Mouse (Mus musculus): ENCODE measurements around the gene Ccdc189. TPM values are rescaled to one million over a fixed set of nuclear protein-coding genes. Genes with fewer than 3 reads are reported as not detected.

Ccdc189 gene
- polyA plus RNA-seq (2012; ENCODE audit: low replicate concordance): 5.4 and 6.0 TPM in 2 replicates

DNA sequence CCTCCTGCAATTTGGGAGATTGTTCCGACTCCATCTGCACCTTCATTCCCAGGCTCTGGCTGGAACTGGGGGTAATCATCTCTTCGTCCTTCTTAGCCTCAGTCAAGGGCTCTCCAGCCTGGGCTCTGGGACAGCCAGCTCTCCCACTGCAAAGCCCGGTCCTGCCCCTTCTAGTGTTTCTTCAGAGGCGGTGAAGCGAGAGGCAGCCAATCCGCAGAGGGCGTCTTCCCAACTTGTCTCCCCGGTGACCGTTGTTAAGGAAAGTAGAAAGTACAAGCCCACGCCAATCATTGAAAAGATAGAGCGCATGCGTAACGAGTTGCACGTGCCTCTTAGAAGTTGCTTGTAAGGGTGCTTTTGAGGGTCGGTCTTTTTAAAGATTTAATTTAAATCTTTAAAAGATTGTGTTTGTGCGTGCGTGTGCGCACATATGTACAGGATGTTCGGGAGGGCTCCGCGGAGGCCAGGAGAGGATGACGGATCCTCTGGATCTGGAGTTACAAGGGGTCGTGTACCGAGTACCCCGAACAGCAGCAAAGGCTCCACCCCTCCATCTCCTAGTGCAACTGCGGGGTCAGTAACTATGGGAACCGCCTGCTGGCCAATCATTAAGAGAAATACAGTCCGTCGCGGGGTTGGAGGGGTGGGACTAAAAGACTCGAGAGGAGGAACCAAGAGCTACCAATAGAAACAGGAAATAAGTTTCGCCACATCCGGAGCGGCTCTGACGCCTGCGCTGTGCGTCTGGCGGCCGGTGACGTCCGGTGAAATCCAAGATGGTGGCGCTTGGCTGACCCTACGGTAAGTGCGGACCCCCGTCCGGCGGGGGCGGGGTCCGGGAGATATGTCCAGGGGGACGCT is at the start of gene Ccdc189, which contains the start of gene Rnf40:
Gene Ccdc189, minus strand, starts transcription at position 585 of the 861 bp plus-strand sequence.
Gene Rnf40, plus strand, starts transcription at position 757 of the 861 bp plus-strand sequence.

GRCm38 (mm10) chr7:127614891-127615843 is 26.8 kb upstream of the Ccdc189 start, which contains the start of gene Zfp629:
Gene Zfp629 (minus strand): TSS chr7:127615797.

GRCm38 (mm10) chr7:127572895-127573471 is 15.4 kb downstream of the Ccdc189 start, which contains the start of gene Phkg2:
Gene Phkg2 (plus strand): TSS chr7:127573340.

DNA sequence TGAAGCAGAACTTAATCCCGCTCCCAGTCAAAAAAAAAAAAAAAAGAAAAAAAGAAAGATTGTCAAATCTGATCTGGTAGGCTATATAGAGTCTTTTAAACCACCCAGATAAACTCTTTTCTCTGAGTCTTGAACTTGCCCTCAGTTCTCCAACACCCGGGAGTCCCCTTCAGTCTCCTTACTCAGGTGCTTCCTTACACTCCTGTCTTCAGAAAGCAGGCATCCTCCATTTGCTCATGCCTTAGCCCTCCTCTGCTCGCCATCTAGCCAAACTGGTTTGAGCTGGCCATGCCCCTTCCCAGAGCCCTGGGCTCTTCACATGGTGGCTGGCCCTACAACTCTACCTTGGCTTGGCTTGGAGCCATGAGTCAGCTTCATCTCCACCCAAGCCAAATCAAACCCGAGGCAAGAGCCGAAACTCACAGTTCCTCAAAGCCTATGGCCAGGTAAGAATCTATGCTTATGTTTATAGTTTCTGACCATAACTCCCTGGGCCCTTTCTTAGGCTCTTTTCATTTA is 27.0 kb downstream of the Ccdc189 start, which contains the start of gene Tmem265:
Gene Tmem265, plus strand, starts transcription at position 51 of the 519 bp plus-strand sequence.

Other genes with a start within 250 kb of the Ccdc189 start
- 5.9 and 11.1 TPM in 2 replicates for gene Zfp768, start 243.0 kb downstream of the Ccdc189 start, polyA plus RNA-seq (2012; ENCODE audit: low replicate concordance)
- gene Zfp747, start 212.5 kb downstream of the Ccdc189 start, polyA plus RNA-seq (2012; ENCODE audit: low replicate concordance): 1.4 and 3.4 TPM in 2 replicates
- 0.37 and 0.74 TPM in 2 replicates for gene 9130019O22Rik, start 201.4 kb downstream of the Ccdc189 start, polyA plus RNA-seq (2012; ENCODE audit: low replicate concordance)
- gene E430018J23Rik, start 195.0 kb downstream of the Ccdc189 start, polyA plus RNA-seq (2012; ENCODE audit: low replicate concordance): 1.5 and 2.1 TPM in 2 replicates
- gene Zfp764, start 181.8 kb downstream of the Ccdc189 start, polyA plus RNA-seq (2012; ENCODE audit: low replicate concordance): 0.59 and 1.0 TPM in 2 replicates
- 18.8 and 19.7 TPM in 2 replicates for gene Zfp688, start 166.5 kb downstream of the Ccdc189 start, polyA plus RNA-seq (2012; ENCODE audit: low replicate concordance)
- gene Zfp689, start 139.4 kb downstream of the Ccdc189 start, polyA plus RNA-seq (2012; ENCODE audit: low replicate concordance): 6.3 and 11.5 TPM in 2 replicates
- 97.0 and 102 TPM in 2 replicates for gene Prr14, start 129.0 kb downstream of the Ccdc189 start, polyA plus RNA-seq (2012; ENCODE audit: low replicate concordance)
- 513 and 735 TPM in 2 replicates for gene Fbrs, start 109.4 kb downstream of the Ccdc189 start, polyA plus RNA-seq (2012; ENCODE audit: low replicate concordance)
- gene Srcap, start 76.6 kb downstream of the Ccdc189 start, polyA plus RNA-seq (2012; ENCODE audit: low replicate concordance): 29.4 and 62.6 TPM in 2 replicates
- 34.4 and 37.2 TPM in 2 replicates for gene Gm42715, start 69.0 kb downstream of the Ccdc189 start, polyA plus RNA-seq (2012; ENCODE audit: low replicate concordance)
- gene Tmem265, start 27.2 kb downstream of the Ccdc189 start, polyA plus RNA-seq (2012; ENCODE audit: low replicate concordance): 0.52 and 7.1 TPM in 2 replicates
- 29.8 and 84.9 TPM in 2 replicates for gene Phkg2, start 15.3 kb downstream of the Ccdc189 start, polyA plus RNA-seq (2012; ENCODE audit: low replicate concordance)
- gene Rnf40, start 172 bp upstream of the Ccdc189 start, polyA plus RNA-seq (2012; ENCODE audit: low replicate concordance): 43.2 and 55.3 TPM in 2 replicates
- gene Zfp629, start 27.2 kb upstream of the Ccdc189 start, polyA plus RNA-seq (2012; ENCODE audit: low replicate concordance): 13.1 and 23.2 TPM in 2 replicates
- 235 and 532 TPM in 2 replicates for gene Bcl7c, start 120.3 kb upstream of the Ccdc189 start, polyA plus RNA-seq (2012; ENCODE audit: low replicate concordance)
- 0.69 and 1.3 TPM in 2 replicates for gene Ctf1, start 124.1 kb upstream of the Ccdc189 start, polyA plus RNA-seq (2012; ENCODE audit: low replicate concordance)
- gene Ctf2, start 143.6 kb upstream of the Ccdc189 start, polyA plus RNA-seq (2012; ENCODE audit: low replicate concordance): not detected in 2 replicates
- gene Fbxl19, start 155.9 kb upstream of the Ccdc189 start, polyA plus RNA-seq (2012; ENCODE audit: low replicate concordance): 47.5 and 50.3 TPM in 2 replicates
- gene Orai3, start 181.2 kb upstream of the Ccdc189 start, polyA plus RNA-seq (2012; ENCODE audit: low replicate concordance): 28.7 and 40.4 TPM in 2 replicates
- gene Setd1a, start 188.1 kb upstream of the Ccdc189 start, polyA plus RNA-seq (2012; ENCODE audit: low replicate concordance): 110 and 121 TPM in 2 replicates
- gene Gm49388, start 197.0 kb upstream of the Ccdc189 start, polyA plus RNA-seq (2012; ENCODE audit: low replicate concordance): 2.2 TPM in 1 of 2 replicates, not detected in the other
- 0.69 and 8.5 TPM in 2 replicates for gene Hsd3b7, start 212.0 kb upstream of the Ccdc189 start, polyA plus RNA-seq (2012; ENCODE audit: low replicate concordance)
- gene Stx4a, start 235.7 kb upstream of the Ccdc189 start, polyA plus RNA-seq (2012; ENCODE audit: low replicate concordance): 24.8 and 27.0 TPM in 2 replicates
- 0.23 and 0.28 TPM in 2 replicates for gene Stx1b, start 236.0 kb upstream of the Ccdc189 start, polyA plus RNA-seq (2012; ENCODE audit: low replicate concordance)

Measured in leukemia stem cell, adult 10-12 weeks (primary cell).